20 mouse cellular contexts compared by ENCODE assay signal in genomic region chr8:77725406-77725805, GRCm38 (mm10). TPM values are rescaled to one million over a fixed set of nuclear protein-coding genes. Genes with fewer than 3 reads are reported as not detected.
DNase-seq lines count a peak whose midpoint lies in the region; ATAC-seq and TF ChIP-seq lines count a peak whose summit lies in the region.
"Had no signal": no experiment of that assay in that cellular context is flagged by ENCODE, and none has a peak within 500 bp of the region (broad histone marks: within the 10 kb centered on the region; RNA-seq: fewer than 3 reads in every experiment).

No protein-coding gene starts in this region.

- no peak overlapping the region for H3K4me3 ChIP-seq in gastrocnemius, adult 2 months
- no peak overlapping the region for H3K4me3 ChIP-seq in intestine, embryonic 14.5 days (ENCODE audit: low read depth, low read length)
- H3K4me3 ChIP-seq in intestine, embryonic 15.5 days (replicated peaks), result no peak overlapping the region
- H3K4me3 ChIP-seq in embryonic facial prominence, embryonic 13.5 days, result no peak overlapping the region
- H3K4me3 ChIP-seq in lung, embryonic 16.5 days (ENCODE audit: low read length), result peak overlapping the region; percentile 9; the same call in 1 of the 2 replicates
- H3K4me3 ChIP-seq in hindbrain, embryonic 10.5 days, result no peak overlapping the region
- no peak overlapping the region for H3K4me3 ChIP-seq in hindbrain, embryonic 12.5 days
- H3K4me3 ChIP-seq: erythroblast, embryonic 14.5 days; layer of hippocampus, adult 2 months; midbrain, embryonic 10.5 days had no signal

- H3K27ac ChIP-seq in gastrocnemius, adult 2 months, result peak overlapping the region; percentile 82; the same call in 1 of the 2 replicates
- H3K27ac ChIP-seq in intestine, embryonic 14.5 days (ENCODE audit: low read depth), result 0 out of 2 replicates have a peak overlapping the region, but pooled peaks have one; percentile 11
- H3K27ac ChIP-seq in intestine, embryonic 15.5 days, result no peak overlapping the region
- no peak overlapping the region for H3K27ac ChIP-seq in embryonic facial prominence, embryonic 13.5 days
- H3K27ac ChIP-seq in lung, embryonic 16.5 days (ENCODE audit: low read length), result peak overlapping the region; percentile 98
- no peak overlapping the region for H3K27ac ChIP-seq in hindbrain, embryonic 10.5 days
- H3K27ac ChIP-seq in hindbrain, embryonic 12.5 days, result no peak overlapping the region
- H3K27ac ChIP-seq: hindbrain, embryonic 14.5 days; midbrain, embryonic 10.5 days had no signal

- H3K4me1 ChIP-seq in intestine, embryonic 14.5 days (replicated peaks; ENCODE audit: control insufficient read depth, insufficient read depth, low read length), result peaks cover 32% of the 10 kb centered on the region
- 0 out of 2 replicates have a peak, but pooled peaks cover 11% of the 10 kb centered on the region for H3K4me1 ChIP-seq in intestine, embryonic 15.5 days (replicated peaks)
- peaks cover 43% of the 10 kb centered on the region for H3K4me1 ChIP-seq in embryonic facial prominence, embryonic 13.5 days
- peaks cover 3% of the 10 kb centered on the region; the same call in 1 of the 2 replicates for H3K4me1 ChIP-seq in lung, embryonic 16.5 days (replicated peaks; ENCODE audit: control insufficient read depth, insufficient read depth, low read length)
- peaks cover 22% of the 10 kb centered on the region for H3K4me1 ChIP-seq in hindbrain, embryonic 10.5 days (replicated peaks)
- peaks cover 10% of the 10 kb centered on the region for H3K4me1 ChIP-seq in hindbrain, embryonic 12.5 days

- no peaks in the 10 kb centered on the region for H3K9me3 ChIP-seq in intestine, embryonic 14.5 days (ENCODE audit: control insufficient read depth, low read length)
- no peaks in the 10 kb centered on the region for H3K9me3 ChIP-seq in intestine, embryonic 15.5 days
- H3K9me3 ChIP-seq in embryonic facial prominence, embryonic 13.5 days, result no peaks in the 10 kb centered on the region
- no peaks in the 10 kb centered on the region for H3K9me3 ChIP-seq in lung, embryonic 16.5 days (ENCODE audit: control insufficient read depth, low read length)
- H3K9me3 ChIP-seq in hindbrain, embryonic 10.5 days, result no peaks in the 10 kb centered on the region
- H3K9me3 ChIP-seq in hindbrain, embryonic 12.5 days (replicated peaks), result no peaks in the 10 kb centered on the region
- H3K9me3 ChIP-seq: limb, embryonic 15.5 days; midbrain, embryonic 10.5 days had no signal

- ATAC-seq in intestine, embryonic 14.5 days (replicated peaks; ENCODE audit: low FRiP score, low TSS enrichment, low read depth), result no peak
- ATAC-seq in intestine, embryonic 15.5 days, result no peak
- ATAC-seq in embryonic facial prominence, embryonic 13.5 days (ENCODE audit: insufficient number of reproducible peaks, insufficient read depth, low FRiP score, low TSS enrichment, low read depth), result no peak
- peak; percentile 24; the same call in 1 of the 2 replicates for ATAC-seq in lung, embryonic 16.5 days (ENCODE audit: low read depth)
- ATAC-seq in hindbrain, embryonic 12.5 days (ENCODE audit: low FRiP score), result no peak
- ATAC-seq: forebrain, postnatal 0 days; liver, postnatal 0 days had no signal

- intact Hi-C loops in gastrocnemius, adult 2 months (cut with DNase I), result no loop called here

- no peaks in the 10 kb centered on the region for H3K27me3 ChIP-seq in intestine, embryonic 14.5 days (replicated peaks; ENCODE audit: control insufficient read depth, insufficient read depth, low read length)
- H3K27me3 ChIP-seq in intestine, embryonic 15.5 days (replicated peaks), result no peaks in the 10 kb centered on the region
- H3K27me3 ChIP-seq in embryonic facial prominence, embryonic 13.5 days, result no peaks in the 10 kb centered on the region
- no peaks in the 10 kb centered on the region for H3K27me3 ChIP-seq in lung, embryonic 16.5 days (ENCODE audit: control insufficient read depth, insufficient read depth, low read depth, low read length)
- no peaks in the 10 kb centered on the region for H3K27me3 ChIP-seq in hindbrain, embryonic 10.5 days (ENCODE audit: insufficient read depth, poor library complexity, severe bottlenecking)
- 0 out of 2 replicates have a peak, but pooled peaks cover 3% of the 10 kb centered on the region for H3K27me3 ChIP-seq in hindbrain, embryonic 12.5 days
- H3K27me3 ChIP-seq: CH12.LX; limb, embryonic 15.5 days had no signal

- 58% methylated on average over 5 of the region's 5 CpGs for WGBS in intestine, embryonic 14.5 days
- 67% methylated on average over 5 of the region's 5 CpGs for WGBS in intestine, embryonic 15.5 days
- WGBS in embryonic facial prominence, embryonic 13.5 days, result 57% methylated on average over 5 of the region's 5 CpGs
- WGBS in lung, embryonic 16.5 days, result 32% methylated on average over 5 of the region's 5 CpGs
- WGBS in hindbrain, embryonic 10.5 days, result 76% methylated on average over 5 of the region's 5 CpGs
- 68% methylated on average over 5 of the region's 5 CpGs for WGBS in hindbrain, embryonic 12.5 days

- TF ChIP-seq CTCF in gastrocnemius, adult 2 months (IDR thresholded peaks at IDR 0.05), result no peak

- H3K36me3 ChIP-seq in intestine, embryonic 14.5 days (ENCODE audit: control insufficient read depth, insufficient read depth, low read length), result no peaks in the 10 kb centered on the region
- no peaks in the 10 kb centered on the region for H3K36me3 ChIP-seq in intestine, embryonic 15.5 days
- H3K36me3 ChIP-seq in embryonic facial prominence, embryonic 13.5 days, result no peaks in the 10 kb centered on the region
- H3K36me3 ChIP-seq in lung, embryonic 16.5 days (ENCODE audit: control insufficient read depth, insufficient read depth, low read length), result no peaks in the 10 kb centered on the region
- no peaks in the 10 kb centered on the region for H3K36me3 ChIP-seq in hindbrain, embryonic 10.5 days
- H3K36me3 ChIP-seq in hindbrain, embryonic 12.5 days, result no peaks in the 10 kb centered on the region
- H3K36me3 ChIP-seq: limb, embryonic 15.5 days; midbrain, embryonic 10.5 days had no signal

- no peak for DNase-seq in gastrocnemius, adult 2 months
- DNase-seq in gastrocnemius, postnatal 25 days, result no peak
- DNase-seq in intestine, embryonic 14.5 days (ENCODE audit: low spot score), result no peak
- DNase-seq in hindbrain, embryonic 10.5 days (ENCODE audit: low spot score), result no peak
- DNase-seq: adrenal gland, postnatal 14 days; cerebellum, adult 8-10 months; embryo, embryonic 11 days; forebrain, postnatal 0 days; kidney, adult 9 months; liver, postnatal 0 days had no signal

- no peak overlapping the region for H3K9ac ChIP-seq in intestine, embryonic 14.5 days (ENCODE audit: low read length)
- no peak overlapping the region for H3K9ac ChIP-seq in intestine, embryonic 15.5 days
- no peak overlapping the region for H3K9ac ChIP-seq in embryonic facial prominence, embryonic 13.5 days
- H3K9ac ChIP-seq in lung, embryonic 16.5 days (ENCODE audit: low read length), result peak overlapping the region; percentile 85; the same call in 1 of the 2 replicates
- no peak overlapping the region for H3K9ac ChIP-seq in hindbrain, embryonic 12.5 days
- H3K9ac ChIP-seq: forebrain, postnatal 0 days; hindbrain, embryonic 14.5 days; limb, embryonic 15.5 days; liver, postnatal 0 days had no signal

- no peak overlapping the region for H3K4me2 ChIP-seq in intestine, embryonic 14.5 days (ENCODE audit: low read length)
- H3K4me2 ChIP-seq in intestine, embryonic 15.5 days (replicated peaks), result no peak overlapping the region
- peak overlapping the region; percentile 68 for H3K4me2 ChIP-seq in embryonic facial prominence, embryonic 13.5 days
- peak overlapping the region; percentile 68 for H3K4me2 ChIP-seq in lung, embryonic 16.5 days (ENCODE audit: low read depth, low read length)
- no peak overlapping the region for H3K4me2 ChIP-seq in hindbrain, embryonic 12.5 days (replicated peaks)
- H3K4me2 ChIP-seq: hindbrain, embryonic 14.5 days had no signal

RNA-seq across cellular contexts. Expression of gene Ednra, which starts 1.1 kb away (rescaled TPM):
- total RNA-seq in gastrocnemius, adult 2 months (2021), result 1 to 10 TPM; 1.6 to 2.3 TPM
- total RNA-seq in gastrocnemius, postnatal 25 days (2021), result 1 to 10 TPM; 2.3 to 2.7 TPM
- 24.5 and 28.7 TPM in 2 replicates for polyA plus RNA-seq in intestine, embryonic 14.5 days (2014; fragmentation: Nextera tagmentation; extraction: Ambion mirVana)
- 18.8 and 20.3 TPM in 2 replicates for polyA plus RNA-seq in intestine, embryonic 15.5 days (2015; fragmentation: Nextera tagmentation; extraction: Ambion mirVana)
- 56.3 and 58.4 TPM in 2 replicates for polyA plus RNA-seq in embryonic facial prominence, embryonic 13.5 days (2015; fragmentation: Nextera tagmentation; extraction: Ambion mirVana)
- 109 and 113 TPM in 2 replicates for polyA plus RNA-seq in lung, embryonic 16.5 days (2015; fragmentation: Nextera tagmentation; extraction: Ambion mirVana)
- 18.1 and 18.6 TPM in 2 replicates for polyA plus RNA-seq in hindbrain, embryonic 10.5 days (2016; fragmentation: Nextera tagmentation; extraction: Ambion mirVana)
- 22.5 and 25.3 TPM in 2 replicates for polyA plus RNA-seq in hindbrain, embryonic 12.5 days (2016; fragmentation: Nextera tagmentation; extraction: Ambion mirVana)
- polyA plus RNA-seq: erythroblast, embryonic 14.5 days had no signal

Comparison
In these comparisons a context has a peak if more than half of its experiments do, and no peak if none do; other contexts are left out.
1. H3K27ac ChIP-seq: peak in gastrocnemius, adult 2 months (single experiment), intestine, embryonic 14.5 days (single experiment) and lung, embryonic 16.5 days (single experiment); none in intestine, embryonic 15.5 days (single experiment), embryonic facial prominence, embryonic 13.5 days (single experiment), hindbrain, embryonic 10.5 days (single experiment) and hindbrain, embryonic 12.5 days (single experiment).
2. H3K4me2 ChIP-seq: peak in embryonic facial prominence, embryonic 13.5 days (single experiment) and lung, embryonic 16.5 days (single experiment); none in intestine, embryonic 14.5 days (single experiment), intestine, embryonic 15.5 days (single experiment) and hindbrain, embryonic 12.5 days (single experiment).